Mouse (Mus musculus): ENCODE results near the gene Foxf2. TPM values are rescaled to one million over a fixed set of nuclear protein-coding genes. Genes with fewer than 3 reads are reported as not detected.

Foxf2 gene
- total RNA-seq (2021) = 1 to 10 TPM; 4.7 to 4.8 TPM

DNA sequence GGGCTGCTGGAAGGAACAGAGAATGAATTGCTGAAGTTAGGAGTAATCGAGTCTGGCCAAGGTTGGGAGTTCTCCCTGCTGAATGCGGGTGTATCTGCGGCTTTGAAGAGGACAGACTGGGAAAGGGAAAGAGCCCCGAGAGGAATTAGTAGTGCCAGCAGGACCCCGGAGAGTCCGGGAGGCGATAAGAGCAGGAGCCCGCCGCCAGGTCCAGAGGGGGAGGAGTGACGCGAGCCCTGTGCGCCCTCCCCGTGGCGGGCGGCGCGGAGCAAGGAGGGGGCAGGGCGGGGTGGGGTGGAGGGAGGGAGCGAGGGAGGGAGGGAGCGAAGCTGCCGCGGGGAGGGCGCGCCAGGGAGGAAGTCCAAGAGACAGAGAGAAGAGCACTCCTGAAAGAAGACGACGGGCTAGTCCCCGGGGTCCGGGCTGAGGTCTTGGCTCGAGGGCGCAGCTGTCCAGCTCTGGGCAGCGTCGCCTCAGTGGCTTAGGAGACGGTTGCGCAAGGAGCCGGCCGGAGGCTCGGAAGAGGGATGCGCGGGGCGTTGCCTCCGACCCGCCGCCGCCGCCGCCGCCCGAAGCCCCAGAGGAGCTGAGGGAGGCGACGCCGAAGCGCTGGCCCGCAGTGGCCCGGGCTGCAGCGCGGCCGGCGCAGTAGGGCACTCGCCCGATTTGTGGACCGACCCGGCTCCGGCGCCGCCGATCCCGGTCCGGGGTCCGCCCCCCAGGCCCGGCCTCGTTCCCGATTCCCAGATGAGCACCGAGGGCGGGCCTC, at the start of gene Foxf2:
Gene Foxf2, plus strand, starts transcription at position 484 of the 769 bp plus-strand sequence.
- no peak for DNase-seq

DNA sequence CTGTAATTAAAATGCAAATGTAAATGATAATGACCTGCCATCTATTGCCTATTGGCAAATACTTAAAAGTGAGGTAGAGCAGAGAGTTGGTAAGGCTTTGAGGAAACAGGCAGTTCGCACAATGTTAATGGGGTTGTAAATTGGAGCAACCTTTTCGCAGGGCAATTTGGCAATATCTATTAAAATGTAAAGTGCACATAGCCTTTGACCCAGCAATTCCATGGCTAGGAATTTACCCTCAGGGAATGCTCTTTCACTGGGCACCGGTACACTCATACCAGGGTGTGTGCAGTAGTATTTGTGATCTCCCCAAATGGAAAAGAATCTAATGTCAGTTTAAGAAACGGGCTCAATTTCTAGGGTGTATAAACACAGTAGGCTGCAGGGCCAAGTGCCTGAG, 48.9 kb upstream of the Foxf2 start:
- no peak for DNase-seq

DNA sequence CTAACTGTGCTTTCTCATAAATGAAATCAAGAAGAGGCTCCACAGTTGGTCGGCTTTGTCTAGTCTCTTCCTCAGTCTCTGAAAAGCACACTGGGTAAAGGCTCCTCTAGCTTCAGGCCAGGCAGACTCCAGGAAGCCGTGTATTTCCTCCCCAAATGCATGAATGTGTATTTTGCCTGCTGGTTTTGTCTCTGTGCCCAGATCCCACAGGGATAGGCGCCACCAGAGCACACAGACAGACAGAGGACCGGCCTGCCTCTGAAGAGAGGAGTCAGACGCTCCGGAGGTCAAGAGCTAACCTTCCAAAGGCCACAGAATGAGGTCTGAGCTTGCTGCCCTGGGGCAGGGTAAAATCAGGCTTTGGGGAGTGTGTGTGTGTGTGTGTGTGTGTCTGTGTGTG, 48.0 kb upstream of the Foxf2 start:
- no peak for DNase-seq

DNA sequence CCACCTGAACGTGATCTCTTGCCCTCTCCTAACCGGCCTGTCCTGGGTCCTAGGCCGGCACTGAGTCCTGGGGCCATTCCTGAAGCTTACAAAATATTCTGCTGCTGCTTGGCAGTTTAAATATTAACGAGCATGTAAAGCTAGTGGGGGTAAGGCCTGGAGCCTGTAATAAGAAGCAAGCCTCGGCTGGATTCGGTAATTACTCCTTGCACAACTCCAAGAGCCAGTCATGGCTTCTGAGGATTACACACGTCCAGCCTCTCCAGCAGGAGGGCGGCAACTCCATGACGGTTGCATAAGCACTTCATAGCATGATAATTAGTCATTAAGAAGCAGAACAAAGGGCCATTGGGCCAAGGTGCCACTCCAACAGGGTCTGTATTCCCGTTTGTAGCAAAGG, 47.2 kb upstream of the Foxf2 start:
- no peak for DNase-seq

DNA sequence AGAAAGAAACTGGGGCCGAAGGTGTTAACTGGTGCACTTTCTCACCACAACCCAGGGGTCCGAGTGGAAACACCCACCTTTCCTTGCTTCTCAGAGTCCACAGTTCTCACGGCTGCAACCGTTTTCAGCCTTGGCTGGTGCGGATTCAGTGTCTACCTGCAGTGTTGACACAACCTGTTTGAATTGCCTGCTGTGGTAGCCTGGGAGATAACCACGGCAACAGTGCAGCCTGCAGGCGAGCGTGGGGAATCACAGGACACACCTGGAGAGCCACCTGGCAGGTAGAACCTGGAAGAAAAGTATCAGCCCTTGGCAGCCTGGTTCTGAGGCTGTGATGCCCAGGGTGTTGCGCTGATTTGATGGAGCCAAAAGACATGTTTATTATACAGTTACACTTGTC, 45.8 kb upstream of the Foxf2 start:
- DNase-seq = no peak

DNA sequence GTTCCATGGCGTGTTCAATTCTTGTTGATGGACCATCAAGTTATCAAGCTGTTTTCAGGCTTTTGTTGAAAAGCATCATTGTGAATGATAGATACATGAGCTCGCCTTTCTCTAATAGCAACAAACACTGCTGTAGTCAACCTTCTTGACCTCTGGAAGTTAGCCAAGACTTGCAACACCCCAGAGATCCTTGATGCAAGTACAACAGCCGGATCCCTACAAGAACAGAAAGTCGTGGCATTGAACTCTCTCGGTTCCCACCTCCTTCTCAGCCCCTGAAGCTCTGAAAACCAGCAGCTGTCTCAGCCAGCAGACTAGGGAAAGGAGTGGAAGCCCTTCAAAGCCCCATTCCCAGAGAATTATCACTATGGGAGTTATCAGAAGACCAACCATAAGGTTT, 38.3 kb upstream of the Foxf2 start:
- no peak for DNase-seq

DNA sequence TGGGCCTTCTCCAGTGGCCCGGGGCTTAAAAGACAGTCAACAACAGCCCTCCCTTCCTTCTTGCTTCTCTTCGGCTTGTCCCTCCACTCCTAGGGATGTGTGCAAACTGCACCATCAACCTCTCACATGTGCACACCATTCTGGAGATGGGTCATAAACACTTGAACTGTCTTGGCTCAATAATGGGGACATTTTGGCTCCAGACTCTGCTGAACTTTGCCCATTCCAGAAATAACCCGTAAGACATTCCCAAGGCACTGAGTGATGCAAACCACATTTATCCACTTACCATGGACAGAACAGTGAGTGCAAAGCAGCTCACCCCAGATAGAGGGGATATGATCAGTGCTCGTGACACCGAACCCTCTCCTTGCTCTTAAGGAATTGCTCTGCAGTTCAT, 26.0 kb upstream of the Foxf2 start:
- DNase-seq = no peak

DNA sequence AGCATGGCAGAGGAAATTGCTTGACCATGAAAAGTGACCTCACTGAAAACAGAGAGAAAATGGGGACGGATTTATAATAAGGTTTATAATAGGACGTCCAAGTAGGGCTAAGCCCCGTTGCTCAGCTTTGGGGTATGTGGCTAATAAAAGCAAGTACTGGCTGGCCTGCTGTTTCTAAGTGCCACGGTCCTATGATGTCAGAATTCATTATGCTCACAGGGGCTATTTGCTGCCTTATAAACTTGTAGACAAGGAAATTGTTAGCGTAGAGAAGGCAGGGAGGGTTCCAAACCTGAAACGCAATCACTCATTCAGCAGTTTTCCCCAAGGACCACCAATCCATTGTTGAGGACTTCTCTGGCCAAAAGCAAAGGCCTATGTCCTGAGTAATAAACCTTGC, 21.7 kb upstream of the Foxf2 start:
- DNase-seq = no peak

DNA sequence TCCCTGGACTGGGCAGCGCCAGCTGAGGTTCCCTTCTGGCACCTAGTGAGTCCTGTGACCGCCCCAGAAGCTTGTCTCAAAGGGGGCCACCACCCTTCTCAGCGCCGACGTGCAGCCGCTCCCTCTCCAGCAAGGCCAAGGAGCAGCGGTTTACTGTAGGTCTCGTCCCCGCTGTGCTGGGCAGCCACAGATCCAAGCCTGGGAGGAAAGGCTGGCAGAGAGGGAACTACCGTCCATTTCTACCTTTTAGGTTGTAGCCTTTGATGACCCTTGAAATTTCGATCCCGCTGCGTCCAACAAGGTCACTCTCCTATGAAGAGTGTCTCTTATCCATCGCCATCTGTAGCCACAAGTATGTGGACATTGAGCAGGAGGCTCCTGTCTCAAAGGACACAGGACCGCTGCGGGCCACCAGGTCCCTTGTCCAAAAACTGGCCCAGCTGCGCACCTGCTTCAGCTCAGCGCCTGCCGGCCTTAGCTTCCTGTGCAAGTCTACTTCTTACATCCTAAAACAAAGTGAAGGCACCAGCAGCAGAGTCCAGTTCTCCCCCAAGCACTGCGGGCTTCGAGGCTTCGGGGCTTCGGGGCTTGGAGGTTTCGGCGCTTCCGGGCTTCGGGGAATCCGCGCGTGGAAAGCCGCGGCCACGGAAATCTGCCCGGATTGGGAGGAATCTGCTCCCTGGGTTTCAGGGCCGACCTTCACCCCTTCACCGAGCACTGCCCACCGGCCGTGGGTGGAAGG, 10.7 kb upstream of the Foxf2 start:
- no peak for DNase-seq

DNA sequence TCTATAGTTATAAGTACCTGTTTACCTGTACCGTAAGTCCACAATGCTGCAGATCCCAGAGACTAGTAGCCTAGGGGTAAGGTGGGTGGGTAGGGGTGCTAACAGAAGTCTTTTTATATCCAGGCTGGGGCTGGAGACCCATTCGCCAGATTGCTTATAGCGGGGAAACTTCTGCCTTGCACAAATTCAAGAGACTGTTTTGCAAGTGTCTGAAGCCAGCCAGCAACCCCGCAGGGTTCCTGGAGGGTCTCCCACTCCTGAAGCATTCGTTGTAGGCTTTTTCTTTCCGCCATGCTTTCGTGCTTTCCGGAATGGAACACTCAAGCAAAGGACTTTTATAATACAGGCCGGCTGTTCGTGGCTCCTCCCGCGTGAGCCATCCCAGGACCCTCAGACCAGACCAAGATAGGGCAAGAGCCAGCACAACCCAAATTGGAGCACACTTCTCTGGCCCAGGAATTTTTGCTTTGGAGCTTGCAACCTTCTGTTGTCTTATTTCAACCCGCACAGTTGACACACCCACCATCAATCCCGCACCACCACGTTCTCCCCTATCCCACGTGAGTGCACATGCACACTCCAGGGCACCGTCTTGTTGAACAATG, 10.0 kb upstream of the Foxf2 start:
- DNase-seq = no peak

DNA sequence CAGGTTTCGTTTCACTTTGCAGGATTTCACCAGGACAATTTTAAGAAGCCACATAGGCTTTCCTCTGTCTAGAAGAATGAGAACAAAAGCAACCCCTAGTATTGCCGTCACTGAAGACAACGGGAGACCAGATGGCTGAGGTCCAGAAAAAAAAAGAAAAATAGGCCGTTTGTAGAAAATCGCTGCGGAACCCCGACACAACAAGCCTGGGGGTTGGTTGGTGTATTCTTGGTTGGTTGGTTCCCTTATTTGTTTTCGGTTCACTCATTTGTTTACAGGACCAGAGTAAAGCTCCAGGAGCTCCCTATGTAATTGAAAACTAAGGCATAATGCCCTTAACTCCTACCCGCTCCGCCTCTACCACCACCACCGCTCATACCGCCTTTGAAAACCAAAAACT, 7.6 kb upstream of the Foxf2 start:
- no peak for DNase-seq

DNA sequence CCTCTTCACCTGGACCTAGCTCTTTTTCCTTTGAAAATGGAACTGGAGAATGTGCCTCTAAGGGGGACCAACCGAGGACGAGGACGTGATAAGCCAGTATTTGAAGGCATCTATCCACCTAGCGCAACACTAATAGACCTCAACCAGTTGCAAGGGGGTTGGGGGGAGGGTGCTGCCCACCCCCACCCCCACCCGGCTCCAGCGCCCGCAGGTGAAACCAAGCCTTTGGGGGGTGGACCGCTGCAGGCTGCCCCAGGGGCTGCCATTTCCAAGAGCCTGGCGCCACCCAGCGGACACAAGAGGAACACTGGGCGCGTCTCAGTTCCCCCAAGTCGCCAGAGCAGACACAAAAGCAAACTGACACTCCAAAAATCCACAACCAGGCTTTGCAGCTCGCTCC, 7.2 kb upstream of the Foxf2 start:
- DNase-seq = peak; percentile 54 to 61

DNA sequence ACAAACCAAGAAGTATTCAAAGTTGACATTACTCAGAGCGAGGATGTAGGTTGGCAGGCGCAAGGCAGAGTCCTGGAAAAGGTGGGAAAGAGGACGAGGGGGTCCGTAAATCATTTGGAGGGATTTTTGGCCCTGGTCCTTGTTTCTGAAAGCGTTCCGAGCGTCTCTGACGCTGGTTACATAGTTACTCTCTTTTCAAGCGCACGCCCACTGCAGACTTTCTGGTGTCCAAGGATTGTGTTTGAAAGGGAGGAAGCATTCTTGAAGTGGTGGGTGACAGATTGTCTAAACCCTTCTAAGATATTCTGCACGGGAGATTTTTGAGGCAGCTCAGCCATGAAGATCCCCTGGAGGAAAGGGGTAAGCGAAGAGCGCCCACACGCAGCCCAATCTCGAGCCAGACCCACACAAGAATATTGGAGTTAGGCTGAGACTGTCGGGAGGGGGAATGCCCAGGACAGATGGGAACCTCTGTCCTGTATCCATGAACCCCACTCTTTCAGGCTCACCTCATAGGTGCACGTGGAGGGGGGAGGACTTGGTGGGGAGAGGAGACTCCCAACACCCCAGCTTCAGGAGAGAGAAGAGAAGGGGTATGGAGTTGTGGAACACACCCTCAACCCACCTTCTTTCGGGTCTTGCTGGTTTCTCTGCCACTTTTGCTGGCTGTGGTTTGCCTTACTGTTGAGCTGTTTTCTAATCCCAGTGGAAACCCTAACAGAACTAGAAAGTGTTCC, 6.5 kb upstream of the Foxf2 start:
- no peak for DNase-seq

DNA sequence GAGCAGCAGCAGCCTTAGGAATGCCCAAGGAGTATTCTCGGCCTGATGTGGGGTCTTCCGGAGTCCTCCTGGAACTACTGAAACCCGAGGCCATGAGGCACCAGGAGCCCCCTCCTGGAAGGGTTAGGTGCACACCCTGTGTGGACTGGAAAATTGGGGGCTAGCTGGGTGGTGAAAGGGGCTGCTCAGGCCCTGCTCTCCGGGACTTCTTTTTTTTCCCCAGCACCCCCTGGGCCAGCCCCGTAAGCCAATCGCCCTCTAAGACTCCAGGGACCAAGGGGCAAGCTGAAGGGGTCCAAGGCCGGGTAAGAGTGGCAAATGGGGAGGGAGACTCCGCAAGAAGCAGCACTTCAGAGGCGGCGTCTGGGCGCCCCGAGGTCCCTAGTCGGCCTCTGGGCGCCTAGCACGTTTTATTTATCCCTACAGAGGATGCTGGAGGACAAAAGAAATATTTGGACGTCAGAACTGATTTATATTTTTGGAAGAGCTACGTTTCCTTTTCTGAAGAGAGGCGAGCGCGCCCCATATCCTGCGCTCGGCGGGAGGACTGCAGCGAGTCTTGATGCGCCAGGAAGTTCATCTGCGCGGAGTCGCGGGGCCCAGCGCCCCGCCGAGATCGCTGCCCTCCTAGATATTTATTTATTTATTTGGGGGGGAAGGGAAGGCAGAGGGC, 5.7 kb upstream of the Foxf2 start:
- no peak for DNase-seq

DNA sequence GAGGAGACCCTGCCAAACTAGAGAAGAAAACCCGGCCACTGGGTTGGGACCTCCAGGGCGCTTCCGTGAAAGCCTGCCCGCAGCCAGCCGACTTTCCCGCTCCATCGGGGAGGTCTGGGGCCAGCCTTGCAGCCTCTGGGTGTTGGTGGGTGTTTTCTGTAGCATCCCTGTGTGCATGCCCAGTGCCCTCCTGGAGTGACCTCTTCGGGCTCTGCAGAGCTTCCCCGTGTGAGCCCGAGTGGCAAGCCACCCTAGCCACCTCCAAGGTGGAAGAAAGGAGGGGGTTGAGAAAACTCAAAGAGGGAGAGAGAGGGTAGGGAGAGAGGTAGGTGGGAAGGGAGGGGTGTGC, 5.1 kb upstream of the Foxf2 start:
- no peak for DNase-seq

DNA sequence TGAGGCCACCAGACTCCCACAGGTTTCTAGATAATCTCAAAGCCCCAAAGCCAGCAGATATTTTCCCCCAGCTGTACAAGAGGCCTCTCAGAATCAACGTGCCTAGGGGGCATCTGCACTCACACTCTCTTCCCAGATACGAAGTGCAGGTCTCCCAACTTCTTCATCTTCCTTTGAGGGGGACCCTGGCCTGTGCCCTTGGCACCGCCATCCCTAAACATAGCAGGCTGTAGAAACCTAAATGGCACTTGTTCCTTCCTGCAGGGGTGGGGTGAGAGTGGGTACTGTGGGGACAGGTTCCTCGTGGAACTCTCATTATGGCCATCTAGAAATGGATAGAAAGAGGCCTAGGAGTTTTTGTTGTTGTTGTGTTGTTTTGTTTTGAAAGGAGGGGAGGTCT, 4.7 kb upstream of the Foxf2 start:
- no peak for DNase-seq

DNA sequence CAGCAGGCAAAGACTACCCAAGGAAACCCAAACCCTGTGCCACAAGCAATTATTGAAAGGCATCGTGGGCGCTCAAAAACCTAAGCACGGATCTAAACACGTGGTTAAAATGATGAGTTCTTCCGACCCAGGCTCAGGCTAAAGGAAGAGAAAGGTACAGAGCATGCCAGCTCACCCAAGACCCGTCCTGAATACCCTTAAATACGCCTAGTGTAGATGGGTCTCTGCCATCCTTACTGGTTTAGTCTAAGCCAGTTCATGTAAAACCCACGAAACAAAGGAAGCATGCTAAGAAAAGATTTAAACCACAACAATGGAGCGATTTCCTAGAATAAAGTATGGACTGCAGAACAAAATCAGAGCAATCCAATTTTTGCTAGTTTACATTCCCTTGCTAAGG, 3.9 kb upstream of the Foxf2 start:
- no peak for DNase-seq

DNA sequence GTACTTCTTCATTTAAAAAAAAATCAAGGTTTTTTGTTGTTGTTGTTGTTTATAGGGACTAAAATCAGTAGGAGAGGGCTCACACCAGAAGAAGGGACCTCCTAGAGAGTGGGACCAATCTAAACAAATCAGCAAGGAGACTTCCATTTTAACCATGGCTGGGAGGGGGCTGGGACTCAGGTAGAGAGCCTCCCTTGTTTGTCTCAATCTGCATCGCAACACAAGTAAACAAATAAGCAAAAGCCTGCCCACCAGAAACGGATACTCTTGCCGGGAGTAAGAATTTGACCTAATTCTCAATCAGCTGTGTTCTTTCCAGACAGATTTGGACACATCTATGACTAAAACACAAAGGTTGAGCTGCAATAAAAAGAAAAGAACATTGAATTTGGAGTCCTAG, 3.2 kb upstream of the Foxf2 start:
- no peak for DNase-seq

DNA sequence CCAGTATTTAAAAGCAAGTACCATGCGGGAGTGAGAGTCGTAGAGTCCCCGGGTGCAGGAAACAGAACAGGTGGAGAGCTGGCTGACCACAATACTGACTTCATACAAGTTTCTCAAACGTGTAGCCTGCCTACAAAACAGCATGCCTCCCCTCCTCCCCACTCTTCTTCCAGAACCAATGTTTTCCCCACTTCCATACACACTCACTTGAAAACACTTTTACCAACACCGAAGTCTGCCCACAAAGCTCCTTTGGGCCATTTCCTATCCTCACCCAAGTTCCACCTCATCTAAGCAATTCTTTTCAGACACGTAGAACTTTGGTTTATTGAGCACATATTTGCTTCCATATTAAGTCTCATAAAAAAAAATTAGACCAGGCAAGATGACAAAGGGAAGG, 2.3 kb upstream of the Foxf2 start:
- DNase-seq = no peak

DNA sequence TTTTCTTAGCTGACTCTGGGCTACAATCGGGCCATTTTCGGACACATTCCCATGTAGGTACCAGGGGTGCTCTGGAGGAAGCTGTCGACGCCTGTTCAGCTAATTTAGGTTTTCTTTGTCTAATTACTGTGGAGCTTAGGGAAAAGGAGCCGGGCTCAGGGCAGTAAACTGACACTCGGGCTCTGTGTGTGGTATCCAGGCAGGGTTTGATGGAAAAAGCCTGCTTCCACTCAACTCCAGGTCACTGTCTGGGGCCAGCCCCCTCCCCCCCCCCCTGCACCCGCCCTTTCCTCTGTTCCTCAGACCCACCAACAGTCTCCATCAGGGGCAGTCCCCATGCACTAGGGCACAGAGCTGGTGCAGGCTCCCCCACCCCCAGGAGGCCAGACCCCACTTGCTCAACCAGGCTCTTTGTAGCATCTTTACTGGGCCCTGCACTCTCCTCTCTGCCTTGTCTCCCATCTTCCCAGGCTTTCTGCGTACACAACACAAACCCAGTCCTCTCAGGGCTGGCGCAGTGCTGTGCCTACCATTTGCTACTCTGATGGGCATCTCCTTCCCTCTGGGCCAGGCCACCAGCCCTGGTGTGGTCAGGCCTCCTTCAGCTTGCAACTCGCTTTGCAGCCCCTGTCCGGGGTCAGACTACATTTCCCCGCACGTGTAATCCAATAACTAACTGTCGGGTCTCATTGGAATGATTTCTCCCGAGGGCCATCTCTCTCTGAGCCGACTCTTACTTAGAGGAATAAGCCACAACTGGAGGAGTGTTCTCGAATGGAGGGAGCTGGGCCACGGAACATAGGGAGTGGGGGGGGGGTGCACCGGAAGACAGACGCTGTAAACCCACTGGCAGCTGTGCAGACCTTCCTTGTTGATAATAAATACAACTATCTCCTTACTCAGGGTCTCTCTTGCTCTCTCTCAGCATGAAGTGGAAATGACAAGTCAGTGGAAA, 1.4 kb upstream of the Foxf2 start:
- no peak for DNase-seq

DNA sequence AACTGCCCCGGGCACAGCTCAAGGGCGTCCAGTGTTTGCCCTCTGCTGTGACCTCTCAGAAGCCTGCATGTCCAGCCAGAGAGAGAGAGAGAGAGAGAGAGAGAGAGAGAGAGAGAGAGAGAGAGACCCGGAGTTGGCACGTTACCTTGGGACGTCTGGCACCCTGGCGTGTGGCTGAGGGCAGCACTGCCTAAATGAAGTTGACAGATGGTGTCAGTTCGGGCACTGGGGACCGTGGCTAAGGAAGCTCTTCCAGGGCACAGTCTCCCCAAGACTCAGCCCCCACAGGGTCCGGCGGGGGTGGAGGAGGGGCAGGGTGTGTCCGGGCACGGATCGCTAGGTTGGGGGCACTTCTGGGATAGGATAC, 667 bp upstream of the Foxf2 start:
- no peak for DNase-seq

Data from layer of hippocampus, postnatal 36 days (tissue).